Mouse (Mus musculus): ENCODE results near the gene Rngtt.

- TF ChIP-seq CTCF (IDR thresholded peaks at IDR 0.05; ENCODE audit: insufficient read depth, low read depth, low read length): no peak
- TF ChIP-seq POLR2A (IDR thresholded peaks at IDR 0.05; ENCODE audit: insufficient read depth, low read depth, low read length): no peak
These were observed 234.9 kb downstream of the Rngtt start for GRCm38 (mm10) chr4:33544755-33545576.

Measured in olfactory bulb, adult 2 months (tissue).